Mouse (Mus musculus): ENCODE data around the gene Rpl38. TPM values are rescaled to one million over a fixed set of nuclear protein-coding genes. Genes with fewer than 3 reads are reported as not detected.

The Rpl38 gene
- 1,000 to 10,000 TPM; 1,051 to 1,434 (median 1,137) TPM for total RNA-seq (2022)

GRCm38 (mm10) chr11:114668301-114668710, at the start of gene Rpl38:
Gene Rpl38 (plus strand): TSS chr11:114668524.
- peak; percentile 91 for DNase-seq

- no peak for DNase-seq
These were observed 49.5 kb upstream of the Rpl38 start for GRCm38 (mm10) chr11:114618697-114619417.

GRCm38 (mm10) chr11:114626071-114626690, 42.1 kb upstream of the Rpl38 start:
- DNase-seq, result peak; percentile 52

GRCm38 (mm10) chr11:114627036-114627435, 41.3 kb upstream of the Rpl38 start:
- DNase-seq, result peak; percentile 43

- DNase-seq, result no peak
These were observed 40.3 kb upstream of the Rpl38 start for GRCm38 (mm10) chr11:114628032-114628431.

- no peak for DNase-seq
These were observed 38.3 kb upstream of the Rpl38 start for GRCm38 (mm10) chr11:114630044-114630443.

- DNase-seq, result no peak
These were observed 36.1 kb upstream of the Rpl38 start for GRCm38 (mm10) chr11:114632266-114632665.

- DNase-seq, result peak; percentile 45
These were observed 32.0 kb upstream of the Rpl38 start for GRCm38 (mm10) chr11:114636292-114636691.

GRCm38 (mm10) chr11:114636727-114637505, 31.4 kb upstream of the Rpl38 start:
- no peak for DNase-seq

- no peak for DNase-seq
These were observed 29.6 kb upstream of the Rpl38 start for GRCm38 (mm10) chr11:114638647-114639290.

GRCm38 (mm10) chr11:114639681-114640103, 28.6 kb upstream of the Rpl38 start:
- DNase-seq, result no peak

GRCm38 (mm10) chr11:114640658-114641057, 27.7 kb upstream of the Rpl38 start:
- no peak for DNase-seq

GRCm38 (mm10) chr11:114641136-114641535, 27.2 kb upstream of the Rpl38 start:
- DNase-seq, result no peak

GRCm38 (mm10) chr11:114642184-114642583, 26.1 kb upstream of the Rpl38 start:
- no peak for DNase-seq

GRCm38 (mm10) chr11:114642926-114643325, 25.4 kb upstream of the Rpl38 start:
- DNase-seq, result no peak

GRCm38 (mm10) chr11:114644122-114644521, 24.2 kb upstream of the Rpl38 start:
- DNase-seq, result no peak

- no peak for DNase-seq
These were observed 18.8 kb upstream of the Rpl38 start for GRCm38 (mm10) chr11:114649510-114649909.

- no peak for DNase-seq
These were observed 15.8 kb upstream of the Rpl38 start for GRCm38 (mm10) chr11:114652531-114652930.

GRCm38 (mm10) chr11:114653664-114654063, 14.7 kb upstream of the Rpl38 start:
- no peak for DNase-seq

GRCm38 (mm10) chr11:114654552-114654951, 13.8 kb upstream of the Rpl38 start:
- DNase-seq, result no peak

GRCm38 (mm10) chr11:114655350-114656008, 12.8 kb upstream of the Rpl38 start:
- DNase-seq, result no peak

- no peak for DNase-seq
These were observed 11.2 kb upstream of the Rpl38 start for GRCm38 (mm10) chr11:114656994-114657644.
